Mouse (Mus musculus) testis, postnatal 14 days (tissue): ENCODE measurements around the gene Smad9.

ENCODE experiments used
- DNase-seq: peaks from one replicate; pipeline ENCODE4 v3.0.0; 2021; ENCODE audit warnings: low spot score

Smad9 gene

DNA sequence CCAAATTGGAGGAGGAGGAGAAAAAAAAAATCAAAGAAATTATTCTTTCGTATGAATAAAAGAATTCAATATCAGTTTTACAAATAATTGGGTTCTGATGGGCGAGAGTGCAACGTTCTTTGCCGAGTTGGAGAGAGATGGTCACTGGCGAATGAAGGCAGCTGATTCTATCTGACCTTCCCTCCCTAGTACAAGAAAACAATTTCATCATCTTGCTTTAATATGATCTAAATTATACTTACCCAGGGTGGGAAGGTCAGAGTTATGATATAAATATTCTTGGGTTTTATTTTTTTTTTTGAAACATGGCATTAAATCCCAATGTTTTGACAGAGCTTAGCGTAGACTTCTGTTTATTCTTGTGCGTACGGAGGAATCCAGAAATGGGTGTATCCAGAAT lies 2.1 kb downstream of the Smad9 start:
- no peak for DNase-seq

- no peak for DNase-seq
Measured at GRCm38 (mm10) chr3:54759211-54759610, 3.8 kb downstream of the Smad9 start.

DNA sequence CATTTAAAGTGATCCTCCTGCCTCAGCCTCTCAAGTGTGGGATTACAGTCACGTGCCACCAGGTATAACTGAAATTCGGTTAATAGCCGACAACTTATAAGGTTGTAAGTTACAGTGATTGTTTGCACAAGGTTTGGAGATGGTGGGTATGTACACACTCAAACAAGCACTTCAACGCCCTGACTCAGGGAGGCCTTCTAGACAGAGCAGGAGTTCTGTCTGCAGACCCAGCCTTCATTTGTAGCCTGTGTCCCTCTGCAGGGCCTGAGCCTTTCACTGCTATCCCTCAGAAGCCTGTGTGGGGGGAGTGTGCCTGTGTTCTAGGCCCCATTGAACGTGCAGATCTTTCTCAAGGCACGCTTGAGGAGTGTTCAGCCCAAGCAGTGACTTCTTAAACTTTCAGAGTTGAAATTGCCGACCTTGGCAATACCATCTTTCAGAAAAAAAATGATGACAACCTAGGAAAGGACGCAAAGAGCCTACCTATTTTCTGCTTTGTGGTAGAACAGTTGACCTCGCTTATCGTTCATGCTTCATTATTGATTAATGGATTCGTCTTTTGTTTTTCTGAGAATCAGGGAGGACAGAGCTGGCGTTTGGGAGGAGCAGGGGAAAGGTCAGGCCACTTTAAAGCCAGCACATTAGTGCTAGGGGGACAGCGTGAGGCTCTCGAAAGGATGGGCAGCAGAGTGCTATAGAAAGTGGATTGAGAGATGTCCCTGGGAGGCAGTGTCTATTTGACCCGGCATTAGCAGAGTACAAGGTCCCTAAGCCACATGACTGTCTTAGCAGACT lies 5.1 kb downstream of the Smad9 start:
- DNase-seq: no peak

GRCm38 (mm10) chr3:54761258-54761657 lies 5.9 kb downstream of the Smad9 start:
- no peak for DNase-seq

- no peak for DNase-seq
Measured at GRCm38 (mm10) chr3:54764418-54764817, 9.0 kb downstream of the Smad9 start.

DNA sequence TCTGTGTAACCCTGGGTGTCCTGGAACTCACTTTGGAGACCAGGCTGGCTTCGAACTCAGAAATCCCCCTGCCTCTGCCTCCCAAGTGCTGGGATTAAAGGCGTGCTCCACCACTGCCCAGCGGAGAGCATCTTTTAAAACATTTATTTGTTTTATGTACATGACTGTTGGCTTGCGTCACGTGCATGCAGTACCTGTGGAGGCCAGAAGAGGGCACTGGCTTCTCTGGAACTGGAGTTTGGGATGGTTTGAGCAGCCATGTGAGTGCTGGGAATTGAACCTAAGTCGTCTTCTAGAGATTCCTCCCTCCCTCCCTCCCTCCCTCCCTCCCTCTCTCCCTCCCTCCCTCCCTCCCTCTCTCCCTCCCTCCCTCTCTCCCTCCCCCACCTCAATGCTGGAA lies 10.1 kb downstream of the Smad9 start:
- peak; percentile 65 for DNase-seq

- no peak for DNase-seq
Measured at GRCm38 (mm10) chr3:54766034-54766433, 10.7 kb downstream of the Smad9 start.

GRCm38 (mm10) chr3:54766811-54767210 lies 11.4 kb downstream of the Smad9 start:
- no peak for DNase-seq

- no peak for DNase-seq
Measured at GRCm38 (mm10) chr3:54768592-54768991, 13.2 kb downstream of the Smad9 start.

- no peak for DNase-seq
Measured at GRCm38 (mm10) chr3:54769349-54770275, 14.2 kb downstream of the Smad9 start.

DNA sequence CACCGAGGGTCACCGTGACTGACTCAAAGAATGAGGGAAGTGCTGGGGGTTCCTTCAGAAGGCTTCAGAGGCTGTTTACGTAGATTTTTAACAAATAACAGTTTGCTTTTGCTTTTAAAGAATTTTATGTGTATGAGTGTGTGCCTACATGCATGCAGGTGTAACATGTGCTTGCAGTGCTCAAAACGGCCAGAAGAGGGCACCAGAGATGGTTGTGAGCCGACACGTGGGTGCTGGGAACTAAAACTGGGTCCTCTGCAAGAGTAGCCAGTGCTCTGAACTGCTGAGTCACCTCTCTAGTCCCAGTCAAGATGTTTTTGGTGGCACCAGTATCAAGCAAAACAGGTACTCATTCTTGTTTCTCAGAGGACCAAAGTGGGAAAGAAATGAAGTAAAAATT lies 18.2 kb downstream of the Smad9 start:
- no peak for DNase-seq

- no peak for DNase-seq
Measured at GRCm38 (mm10) chr3:54775989-54776631, 20.7 kb downstream of the Smad9 start.

DNA sequence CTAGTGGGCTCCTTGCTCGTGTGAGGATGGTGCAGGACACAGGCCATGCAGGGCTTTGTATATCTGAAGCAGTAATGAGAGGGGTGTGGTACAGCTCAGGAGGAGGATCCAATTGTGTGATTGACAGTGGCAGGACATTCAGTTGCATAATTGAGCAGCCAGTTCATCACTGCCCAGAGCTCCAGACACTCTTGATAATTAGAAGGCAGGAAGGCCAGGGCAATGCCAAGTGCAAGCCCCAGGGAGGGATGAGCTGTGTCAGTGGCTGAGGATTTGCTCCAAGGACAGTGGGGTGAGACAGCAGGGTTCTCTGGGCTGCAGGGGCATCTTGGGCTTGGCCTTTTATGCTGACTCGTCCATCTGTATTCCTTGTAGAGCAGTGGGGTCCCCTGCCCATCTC lies 35.2 kb downstream of the Smad9 start:
- DNase-seq: no peak

DNA sequence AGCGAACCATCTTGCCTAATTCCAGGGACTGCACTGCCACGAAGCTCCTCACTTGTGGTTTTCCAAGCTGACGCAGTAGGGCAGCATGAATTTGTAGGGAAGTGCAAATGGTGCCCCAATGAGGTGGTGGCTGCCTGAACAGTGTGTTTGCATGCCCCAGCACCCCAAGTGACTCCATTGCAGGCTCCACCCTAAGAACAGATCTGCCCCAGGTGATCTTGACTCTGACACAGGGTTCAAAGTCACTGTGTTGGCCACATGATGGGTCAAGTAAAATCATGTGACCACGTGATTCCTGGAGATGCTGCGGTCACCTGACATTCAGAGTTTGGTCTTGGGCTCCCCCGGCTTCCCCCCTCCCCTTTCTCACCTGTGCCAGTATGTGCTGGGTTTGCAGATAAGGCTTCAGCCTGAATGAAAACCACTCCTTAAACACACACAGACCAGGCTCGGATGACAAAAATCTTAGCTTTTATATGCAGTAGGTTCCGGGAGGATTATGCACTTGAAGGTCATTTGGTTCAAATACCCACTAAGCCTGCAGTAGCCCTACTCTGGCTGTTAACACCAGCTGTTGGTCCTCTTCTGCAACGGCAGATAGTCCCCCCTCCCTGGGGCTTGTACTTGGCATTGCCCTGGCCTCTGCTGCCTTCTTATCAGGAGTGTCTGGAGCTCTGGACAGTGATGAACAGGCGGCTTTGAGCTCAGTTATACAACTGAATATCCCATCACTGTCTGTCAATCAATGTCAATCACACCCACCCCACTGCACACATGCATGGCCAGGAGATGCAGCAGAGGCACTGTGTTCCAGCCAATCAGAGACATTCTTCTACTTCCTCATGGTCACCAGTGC lies 36.7 kb downstream of the Smad9 start:
- DNase-seq: no peak

DNA sequence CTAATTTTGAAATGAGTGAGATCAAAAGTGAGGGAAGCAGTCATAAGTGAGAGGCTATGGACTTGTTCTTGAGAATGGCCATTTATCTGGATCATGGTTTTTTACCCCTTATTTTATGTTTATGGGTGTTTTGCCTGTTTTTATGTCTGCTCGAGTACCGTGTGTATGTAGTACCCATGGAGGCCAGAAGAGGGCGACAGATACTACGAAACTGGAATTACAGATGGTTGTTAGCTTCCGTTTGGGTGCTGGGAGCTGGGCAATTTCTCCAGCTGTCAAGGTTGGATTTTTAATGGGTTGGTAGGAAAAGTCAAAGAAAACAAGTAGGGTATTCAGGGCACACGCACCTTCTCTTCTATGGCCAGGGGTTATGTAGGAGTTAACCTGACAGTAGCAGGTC lies 38.4 kb downstream of the Smad9 start:
- peak; percentile 31 for DNase-seq

DNA sequence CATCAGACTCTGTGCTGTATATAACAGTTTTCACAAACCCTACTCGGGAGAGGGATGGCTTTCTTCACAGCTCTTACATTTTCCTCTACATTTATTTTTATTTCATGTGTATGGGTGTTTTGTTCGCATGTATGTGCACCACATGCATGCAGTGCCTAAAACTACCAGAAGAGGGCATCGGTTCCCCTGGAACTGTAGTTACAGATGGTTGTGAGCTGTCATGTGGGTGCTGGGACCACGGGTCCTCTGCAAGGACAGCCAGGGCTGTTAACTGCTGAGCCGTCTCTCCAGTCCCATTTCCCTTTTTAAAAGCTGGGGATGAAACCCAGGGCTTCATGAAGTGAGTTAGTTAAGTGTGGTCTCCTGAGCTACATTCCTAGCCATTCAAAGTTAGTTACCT lies 40.0 kb downstream of the Smad9 start:
- no peak for DNase-seq

DNA sequence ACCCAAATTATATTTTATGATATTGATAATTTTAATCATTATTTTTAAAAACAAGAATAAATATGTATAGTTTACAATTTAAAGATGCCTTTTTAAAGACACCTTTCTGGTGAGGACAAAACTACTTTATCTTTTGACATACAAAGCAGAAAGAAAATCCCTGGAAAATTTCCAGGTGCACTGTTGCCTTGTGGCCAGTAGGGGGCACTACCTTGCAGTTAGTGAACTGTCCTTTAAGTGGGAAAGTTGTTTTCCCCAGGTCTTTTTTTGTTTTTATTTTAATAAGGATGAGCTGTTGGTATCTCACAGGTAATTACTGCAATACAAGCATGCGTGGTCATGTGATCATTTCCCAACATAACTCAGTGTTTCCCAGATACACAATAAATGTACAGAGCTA lies 40.4 kb downstream of the Smad9 start:
- DNase-seq: no peak

- DNase-seq: peak; percentile 33
Measured at GRCm38 (mm10) chr3:54797211-54797610, 41.8 kb downstream of the Smad9 start.

- DNase-seq: no peak
Measured at GRCm38 (mm10) chr3:54803713-54804112, 48.3 kb downstream of the Smad9 start.

DNA sequence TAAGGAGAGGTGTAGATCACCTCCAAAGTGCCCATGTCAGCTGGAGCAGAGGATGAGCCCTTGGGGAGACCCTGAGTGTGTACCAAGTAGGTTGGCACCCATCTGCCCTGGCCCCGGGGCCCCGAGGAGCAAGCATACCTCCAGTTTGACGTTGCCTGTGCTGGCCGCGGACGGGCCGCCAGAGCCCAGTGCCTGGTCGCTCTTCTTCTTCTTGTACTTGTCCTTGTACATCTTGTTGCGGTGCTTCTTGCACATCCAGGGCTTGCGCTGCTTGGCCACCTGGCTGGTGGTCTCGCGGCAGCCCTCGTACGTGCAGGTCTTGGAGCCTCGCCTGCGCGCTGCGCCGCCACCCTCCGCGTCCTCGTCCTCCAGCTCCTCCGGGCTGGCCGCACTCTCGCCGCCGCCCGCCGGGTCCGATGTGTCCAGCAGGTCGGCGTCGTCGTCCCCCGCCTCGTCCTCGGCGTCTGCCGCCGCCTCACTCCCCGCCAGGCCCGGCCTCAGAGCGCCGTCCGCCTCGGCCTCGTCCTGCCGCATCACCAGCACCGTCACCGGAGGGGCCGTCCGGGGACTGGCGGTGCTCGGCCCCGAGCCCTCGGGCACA lies 51.8 kb downstream of the Smad9 start:
- no peak for DNase-seq

DNA sequence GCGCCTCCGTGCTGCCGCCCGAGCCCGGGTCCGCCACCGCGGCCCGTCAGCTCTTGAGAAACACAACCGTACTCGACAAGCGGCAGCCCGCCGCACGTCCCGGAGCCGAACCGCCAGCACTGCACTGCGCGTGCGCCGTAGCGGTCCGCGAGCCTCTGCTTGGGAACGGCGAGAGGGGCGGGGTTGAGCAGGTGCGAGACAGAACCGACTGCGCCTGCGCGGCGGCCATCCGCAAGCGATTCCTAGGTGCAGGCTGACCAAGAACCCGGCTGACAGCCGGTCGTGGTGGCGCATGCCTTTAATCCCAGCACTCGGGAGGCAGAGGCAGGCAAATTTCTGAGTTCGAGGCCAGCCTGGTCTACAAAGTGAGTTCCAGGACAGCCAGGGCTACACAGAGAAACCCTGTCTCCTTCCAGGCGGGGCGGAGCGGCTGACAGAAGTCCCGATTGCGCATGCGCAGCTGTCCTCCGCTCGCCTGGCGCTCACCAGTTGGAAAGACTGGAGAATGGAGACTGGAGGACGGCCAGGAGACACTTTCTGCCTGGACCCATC lies 52.4 kb downstream of the Smad9 start, which contains the start of gene Rfxap:
TSS of gene Rfxap (minus strand) at position 126 of the 552 bp plus-strand sequence.
- DNase-seq: peak; percentile 95
